Mouse (Mus musculus) left cerebral cortex, postnatal 25 days (tissue): Measurements from ENCODE around the gene Creb3. TPM values are rescaled to one million over a fixed set of nuclear protein-coding genes. Genes with fewer than 3 reads are reported as not detected.
"Not testable (repeated sequence)": the region's sequence is repeated elsewhere in the genome, so short reads cannot be mapped to it uniquely, and the experiment has no call there.

Experiments
- DNase-seq, 2 experiments: peaks; one replicate each; pipeline ENCODE4 v3.0.0; 2022; ENCODE audit warnings: low spot score in 2 of 2, mixed read lengths in 1 of 2
- intact Hi-C: fragments of 180-260 bp; cut with DNase I; formaldehyde crosslinking; loops from one replicate; pipeline ENCODE4 v1.15.1; 2025
- total RNA-seq, 2 experiments: library from RNA; stranded (reverse); gene quantifications; 2 replicates each; pipeline ENCODE4 v1.2.3; 2021

The Creb3 gene
- total RNA-seq, 2 experiments from 2014 or later: 77.0 to 77.3 TPM

GRCm38 (mm10) chr4:43579256-43579655 lies 17.1 kb downstream of the Creb3 start:
- no peak for DNase-seq
- intact Hi-C loops: loop anchor here (5.0 kb wide), 1 partner anchor 137 kb away; the partner anchor contains the start of gene Tesk1

- no peak for DNase-seq
- intact Hi-C loops: loop anchor here (5.0 kb wide), 1 partner anchor 137 kb away; the partner anchor contains the start of gene Tesk1
Observed at GRCm38 (mm10) chr4:43579731-43580130, 17.6 kb downstream of the Creb3 start.

GRCm38 (mm10) chr4:43580721-43581120 lies 18.6 kb downstream of the Creb3 start:
- DNase-seq: no peak
- intact Hi-C loops: no loop called here

GRCm38 (mm10) chr4:43581381-43581780 lies 19.2 kb downstream of the Creb3 start:
- no peak for DNase-seq
- intact Hi-C loops: no loop called here

- intact Hi-C loops: no loop called here
Observed at GRCm38 (mm10) chr4:43582241-43582640, 20.1 kb downstream of the Creb3 start.

GRCm38 (mm10) chr4:43583421-43583820 lies 21.3 kb downstream of the Creb3 start:
- DNase-seq: no peak
- intact Hi-C loops: no loop called here

More at GRCm38 (mm10) chr4:43582241-43582640, 20.1 kb downstream of the Creb3 start:
- no peak for DNase-seq

GRCm38 (mm10) chr4:43584444-43585416 lies 22.6 kb downstream of the Creb3 start, which contains the start of gene Msmp:
Msmp (minus strand) TSS chr4:43584494.
- DNase-seq: no peak
- intact Hi-C loops: no loop called here

GRCm38 (mm10) chr4:43585682-43586081 lies 23.6 kb downstream of the Creb3 start:
- DNase-seq: no peak
- intact Hi-C loops: no loop called here

GRCm38 (mm10) chr4:43586411-43586810 lies 24.3 kb downstream of the Creb3 start:
- DNase-seq: no peak

GRCm38 (mm10) chr4:43587681-43588080 lies 25.5 kb downstream of the Creb3 start:
- no peak for DNase-seq
- intact Hi-C loops: no loop called here

More at GRCm38 (mm10) chr4:43586411-43586810, 24.3 kb downstream of the Creb3 start:
- intact Hi-C loops: no loop called here

- intact Hi-C loops: no loop called here
- peak in 1 of 2 experiments; percentile 52 for DNase-seq
Observed at GRCm38 (mm10) chr4:43591543-43591942, 29.4 kb downstream of the Creb3 start.

GRCm38 (mm10) chr4:43591961-43592360 lies 29.8 kb downstream of the Creb3 start:
- no peak for DNase-seq
- intact Hi-C loops: no loop called here

- intact Hi-C loops: no loop called here
Observed at GRCm38 (mm10) chr4:43593453-43593852, 31.3 kb downstream of the Creb3 start.

GRCm38 (mm10) chr4:43596597-43596996 lies 34.5 kb downstream of the Creb3 start:
- DNase-seq, intact Hi-C loops: not testable (repeated sequence)

More at GRCm38 (mm10) chr4:43593453-43593852, 31.3 kb downstream of the Creb3 start:
- no peak for DNase-seq

- DNase-seq: no peak
- intact Hi-C loops: no loop called here
Observed at GRCm38 (mm10) chr4:43598200-43598599, 36.1 kb downstream of the Creb3 start.

GRCm38 (mm10) chr4:43598650-43599380 lies 36.7 kb downstream of the Creb3 start:
- intact Hi-C loops: no loop called here
- no peak for DNase-seq

GRCm38 (mm10) chr4:43600195-43600934 lies 38.2 kb downstream of the Creb3 start:
- intact Hi-C loops: no loop called here
- no peak for DNase-seq

GRCm38 (mm10) chr4:43604099-43604498 lies 42.0 kb downstream of the Creb3 start:
- intact Hi-C loops: no loop called here

More at GRCm38 (mm10) chr4:43604099-43604498, 42.0 kb downstream of the Creb3 start:
- DNase-seq: no peak
